Mouse (Mus musculus) liver, embryonic 14.5 days (tissue): ENCODE data around the gene Als2cl.

Experiments used
- CTCF ChIP-seq: IDR thresholded peaks from 2 replicates; pipeline ENCODE4 v1.5.1; 2016; ENCODE audit warnings: antibody characterized with exemption, low read depth, control low read depth
- EP300 ChIP-seq: IDR thresholded peaks from 2 replicates; pipeline ENCODE4 v1.6.1; 2016; ENCODE audit warnings: antibody characterized with exemption, low read depth

DNA sequence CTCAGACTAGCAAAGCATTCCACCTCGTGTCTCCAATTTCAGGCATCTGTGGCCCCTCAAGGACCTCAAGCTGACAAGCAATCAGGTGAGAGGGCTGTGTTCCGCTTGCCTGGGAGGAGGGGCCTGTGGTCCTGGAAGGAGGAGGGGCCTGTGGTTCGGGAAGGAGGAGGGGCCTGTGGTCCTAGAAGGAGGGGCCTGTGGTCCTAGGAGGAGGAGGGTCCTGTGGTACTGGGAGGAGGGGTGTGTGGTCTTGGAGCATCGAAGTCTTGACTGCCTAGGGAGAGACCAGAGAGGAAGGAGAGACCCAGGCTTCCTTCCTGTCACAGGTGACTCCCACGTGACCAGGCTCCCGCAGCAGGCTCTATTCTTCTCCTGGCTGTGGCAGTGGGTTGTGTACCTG is 16.9 kb downstream of the Als2cl start:
- TF ChIP-seq CTCF (no peak), EP300 (no peak)
